ENCODE assay signal across 26 mouse cellular contexts in genomic region chr5:145213505-145213904, GRCm38 (mm10).
"Had no signal": no experiment of that assay in that cellular context is flagged by ENCODE, and none has a peak within 500 bp of the region (broad histone marks: within the 10 kb centered on the region; RNA-seq: fewer than 3 reads in every experiment).

No protein-coding gene starts in this region.

- H3K27ac ChIP-seq: heart, adult 2 months; hindbrain, embryonic 10.5 days; hindbrain, embryonic 12.5 days; hindbrain, embryonic 14.5 days; intestine, embryonic 15.5 days; kidney, embryonic 15.5 days; kidney, postnatal 0 days; limb, embryonic 13.5 days; limb, embryonic 15.5 days; liver, embryonic 12.5 days; liver, embryonic 14.5 days had no signal

- DNase-seq: gastrocnemius, postnatal 14 days; gastrocnemius, postnatal 36 days; heart, adult 11 months; heart, adult 2 months; heart, postnatal 10 days; heart, postnatal 4 days; kidney, adult 18-20 months; kidney, adult 8-10 months; kidney, postnatal 14 days; layer of hippocampus, adult 9-11 months; layer of hippocampus, postnatal 36 days; left cerebral cortex, postnatal 4 days had no signal

- H3K4me2 ChIP-seq: heart, embryonic 11.5 days; hindbrain, embryonic 12.5 days; hindbrain, embryonic 14.5 days; intestine, embryonic 15.5 days; kidney, embryonic 15.5 days; limb, embryonic 13.5 days; limb, embryonic 15.5 days; liver, embryonic 12.5 days had no signal

- H3K9me3 ChIP-seq: hindbrain, embryonic 10.5 days; hindbrain, embryonic 12.5 days; intestine, embryonic 15.5 days; kidney, embryonic 15.5 days; limb, embryonic 13.5 days; limb, embryonic 15.5 days; liver, embryonic 12.5 days had no signal

- H3K4me1 ChIP-seq: hindbrain, embryonic 10.5 days; hindbrain, embryonic 12.5 days; intestine, embryonic 15.5 days; kidney, embryonic 15.5 days; limb, embryonic 13.5 days; limb, embryonic 15.5 days; liver, embryonic 12.5 days had no signal

- H3K4me3 ChIP-seq: heart, adult 2 months; hindbrain, embryonic 10.5 days; hindbrain, embryonic 12.5 days; intestine, embryonic 15.5 days; kidney, embryonic 15.5 days; limb, embryonic 13.5 days; limb, embryonic 15.5 days; liver, embryonic 12.5 days had no signal

- H3K9ac ChIP-seq: hindbrain, embryonic 12.5 days; hindbrain, embryonic 14.5 days; intestine, embryonic 15.5 days; kidney, embryonic 15.5 days; limb, embryonic 13.5 days; limb, embryonic 15.5 days; liver, embryonic 12.5 days; liver, embryonic 14.5 days had no signal

- H3K27me3 ChIP-seq: hindbrain, embryonic 12.5 days; intestine, embryonic 15.5 days; kidney, embryonic 15.5 days; limb, embryonic 13.5 days; limb, embryonic 15.5 days; liver, embryonic 12.5 days had no signal

- ATAC-seq: hindbrain, embryonic 16.5 days; inflammation-experienced regulatory T-cells, adult 6 months; intestine, embryonic 15.5 days; intestine, postnatal 0 days; liver, embryonic 12.5 days had no signal
